8 mouse cellular contexts compared by ENCODE assay signal in genomic region chr17:56304718-56305117, GRCm38 (mm10). TPM values are rescaled to one million over a fixed set of nuclear protein-coding genes. Genes with fewer than 3 reads are reported as not detected.
DNase-seq lines count a peak whose midpoint lies in the region; ATAC-seq and TF ChIP-seq lines count a peak whose summit lies in the region.
"Had no signal": no experiment of that assay in that cellular context is flagged by ENCODE, and none has a peak within 500 bp of the region (broad histone marks: within the 10 kb centered on the region; RNA-seq: fewer than 3 reads in every experiment).

No protein-coding gene starts in this region.

- WGBS in forebrain, embryonic 14.5 days: 18% methylated on average over 11 of the region's 11 CpGs
- WGBS in liver, embryonic 12.5 days (ENCODE audit: insufficient replicate concordance): 12% methylated on average over 11 of the region's 11 CpGs

- peak overlapping the region; percentile 95 for H3K4me3 ChIP-seq in testis, adult 2 months (ENCODE audit: control insufficient read depth, low read depth, low read length)
- peak overlapping the region; percentile 76 for H3K4me3 ChIP-seq in forebrain, embryonic 14.5 days (ENCODE audit: low read depth, low read length)
- H3K4me3 ChIP-seq in liver, embryonic 12.5 days: peak overlapping the region; percentile 90

- no peaks in the 10 kb centered on the region for H3K27me3 ChIP-seq in testis, adult 2 months (ENCODE audit: control insufficient read depth, insufficient read depth, low read length)
- H3K27me3 ChIP-seq in forebrain, embryonic 14.5 days (replicated peaks; ENCODE audit: control insufficient read depth, insufficient read depth, low read length): no peaks in the 10 kb centered on the region
- no peaks in the 10 kb centered on the region; the same call in 1 of the 2 replicates for H3K27me3 ChIP-seq in liver, embryonic 12.5 days (replicated peaks)

- H3K27ac ChIP-seq in testis, adult 2 months (ENCODE audit: control insufficient read depth, insufficient read depth, low read depth, low read length): peak overlapping the region; percentile 92; the same call in 1 of the 2 replicates
- no peak overlapping the region for H3K27ac ChIP-seq in forebrain, embryonic 14.5 days (ENCODE audit: low read depth, low read length)
- H3K27ac ChIP-seq in liver, embryonic 12.5 days: peak overlapping the region; percentile 96

- TF ChIP-seq POLR2A in testis, adult 2 months (IDR thresholded peaks at IDR 0.05; ENCODE audit: control insufficient read depth, low read depth, low read length): no peak

- H3K9ac ChIP-seq in forebrain, embryonic 14.5 days (ENCODE audit: low read length): peak overlapping the region; percentile 69
- peak overlapping the region; percentile 92 for H3K9ac ChIP-seq in liver, embryonic 12.5 days

- peaks cover 22% of the 10 kb centered on the region for H3K4me1 ChIP-seq in testis, adult 2 months (ENCODE audit: control insufficient read depth, insufficient read depth, low read length)
- H3K4me1 ChIP-seq in forebrain, embryonic 14.5 days (ENCODE audit: control insufficient read depth, insufficient read depth, low read length): peaks cover 24% of the 10 kb centered on the region
- peaks cover 51% of the 10 kb centered on the region for H3K4me1 ChIP-seq in liver, embryonic 12.5 days

- no peaks in the 10 kb centered on the region; the same call in 1 of the 2 replicates for H3K36me3 ChIP-seq in testis, adult 2 months (ENCODE audit: control insufficient read depth, insufficient read depth, low read length)
- H3K36me3 ChIP-seq in forebrain, embryonic 14.5 days (ENCODE audit: control insufficient read depth, insufficient read depth, low read length): peaks cover 28% of the 10 kb centered on the region
- H3K36me3 ChIP-seq in liver, embryonic 12.5 days: peaks cover 52% of the 10 kb centered on the region

- H3K9me3 ChIP-seq in forebrain, embryonic 14.5 days (replicated peaks; ENCODE audit: control insufficient read depth, low read length): no peaks in the 10 kb centered on the region
- H3K9me3 ChIP-seq in liver, embryonic 12.5 days (replicated peaks): no peaks in the 10 kb centered on the region

- TF ChIP-seq CTCF in testis, adult 2 months (IDR thresholded peaks at IDR 0.05; ENCODE audit: control insufficient read depth, insufficient read depth, insufficient replicate concordance, low read depth, low read length): no peak

- peak overlapping the region; percentile 88 for H3K4me2 ChIP-seq in forebrain, embryonic 14.5 days (ENCODE audit: low read length)
- peak overlapping the region; percentile 98 for H3K4me2 ChIP-seq in liver, embryonic 12.5 days

- no peak for DNase-seq in testis, postnatal 14 days (ENCODE audit: low spot score)
- no peak for DNase-seq in forebrain, embryonic 14.5 days (ENCODE audit: low spot score)
- no peak for DNase-seq in urinary bladder, postnatal 25 days (ENCODE audit: low spot score)
- no peak for DNase-seq in adrenal gland, postnatal 4 days (ENCODE audit: low spot score in 2 of 2)
- no peak for DNase-seq in T-cell, adult 2 months (ENCODE audit: low spot score)

- ATAC-seq in forebrain, embryonic 14.5 days: no peak
- no peak for ATAC-seq in liver, embryonic 12.5 days

RNA-seq across cellular contexts. Expression of gene Uhrf1, which starts 1.6 kb away (rescaled TPM):
- 41.1 and 43.1 TPM in 2 replicates for polyA plus RNA-seq in testis, adult 2 months (2012; rRNA removed)
- 38.9 and 47.4 TPM in 2 replicates for polyA plus RNA-seq in forebrain, embryonic 14.5 days (2014; fragmentation: Nextera tagmentation; extraction: Ambion mirVana)
- 153 and 154 TPM in 2 replicates for polyA plus RNA-seq in liver, embryonic 12.5 days (2016; fragmentation: Nextera tagmentation; extraction: Ambion mirVana)
- total RNA-seq in adrenal gland, postnatal 4 days (2021): 10 to 100 TPM; 49.3 to 61.2 TPM

RNA-seq across cellular contexts. Expression of gene Arrdc5, which starts 4.6 kb away (rescaled TPM):
- polyA plus RNA-seq in testis, adult 2 months (2012; rRNA removed): 274 and 296 TPM in 2 replicates
- polyA plus RNA-seq in forebrain, embryonic 14.5 days (2014; fragmentation: Nextera tagmentation; extraction: Ambion mirVana): not detected in 2 replicates
- not detected in 2 replicates for polyA plus RNA-seq in liver, embryonic 12.5 days (2016; fragmentation: Nextera tagmentation; extraction: Ambion mirVana)
- total RNA-seq in adrenal gland, postnatal 4 days (2021): not detected
- total RNA-seq: hematopoietic stem cell, adult 5-6 weeks had no signal

RNA-seq across cellular contexts. Expression of gene Plin3, which starts 12.0 kb away (rescaled TPM):
- polyA plus RNA-seq in testis, adult 2 months (2012; rRNA removed): 21.9 and 22.3 TPM in 2 replicates
- polyA plus RNA-seq in forebrain, embryonic 14.5 days (2014; fragmentation: Nextera tagmentation; extraction: Ambion mirVana): 15.3 and 17.8 TPM in 2 replicates
- 28.3 and 30.2 TPM in 2 replicates for polyA plus RNA-seq in liver, embryonic 12.5 days (2016; fragmentation: Nextera tagmentation; extraction: Ambion mirVana)
- total RNA-seq in adrenal gland, postnatal 4 days (2021): 10 to 100 TPM; 83.2 to 87.5 TPM

RNA-seq across cellular contexts. Expression of gene Kdm4b, which starts 21.1 kb away (rescaled TPM):
- 20.0 and 21.9 TPM in 2 replicates for polyA plus RNA-seq in testis, adult 2 months (2012; rRNA removed)
- polyA plus RNA-seq in forebrain, embryonic 14.5 days (2014; fragmentation: Nextera tagmentation; extraction: Ambion mirVana): 41.7 and 58.5 TPM in 2 replicates
- polyA plus RNA-seq in liver, embryonic 12.5 days (2016; fragmentation: Nextera tagmentation; extraction: Ambion mirVana): 13.6 and 13.9 TPM in 2 replicates
- 10 to 100 TPM; 50.1 to 54.1 TPM for total RNA-seq in adrenal gland, postnatal 4 days (2021)

RNA-seq across cellular contexts. Expression of gene Ticam1, which starts 28.1 kb away (rescaled TPM):
- 3.4 and 3.7 TPM in 2 replicates for polyA plus RNA-seq in testis, adult 2 months (2012; rRNA removed)
- polyA plus RNA-seq in forebrain, embryonic 14.5 days (2014; fragmentation: Nextera tagmentation; extraction: Ambion mirVana): 1.5 and 2.2 TPM in 2 replicates
- polyA plus RNA-seq in liver, embryonic 12.5 days (2016; fragmentation: Nextera tagmentation; extraction: Ambion mirVana): 3.8 and 4.1 TPM in 2 replicates
- 10 to 100 TPM; 21.0 to 22.2 TPM for total RNA-seq in adrenal gland, postnatal 4 days (2021)

Comparison
In these comparisons a context has a peak if more than half of its experiments do, and no peak if none do; other contexts are left out.
1. RNA of gene Arrdc5, which starts 4.6 kb away (polyA plus RNA-seq): 274 to 296 TPM in testis, adult 2 months; not detected in forebrain, embryonic 14.5 days and not detected in liver, embryonic 12.5 days; every median in the first group is over 100 times any median in the second.
2. Peak in every context shown above with its lines, with median percentiles within 50 percentile points of each other: H3K4me3 ChIP-seq.